Mouse (Mus musculus): ENCODE results near the gene Ttll3.

The Ttll3 gene

DNA sequence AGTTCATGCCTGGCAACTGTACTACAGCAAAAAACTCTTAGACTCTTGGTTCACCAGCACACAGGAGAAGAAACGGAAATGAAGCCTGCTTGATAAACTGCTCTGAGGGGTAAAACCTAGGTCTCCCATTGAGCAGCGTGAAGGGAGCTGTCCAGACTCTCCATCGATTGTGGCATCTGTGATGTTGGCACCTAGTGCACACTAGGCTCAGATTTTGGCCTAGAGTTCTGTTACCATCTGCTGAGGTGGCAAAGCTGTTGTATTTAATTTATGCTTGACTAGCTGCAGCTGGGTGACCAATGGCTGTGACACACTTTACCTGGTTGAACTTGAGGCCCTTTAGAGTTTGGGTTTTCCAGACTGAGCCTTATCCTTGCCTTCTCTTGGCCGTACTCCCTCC is 58.6 kb downstream of the Ttll3 start:
- TF ChIP-seq GATA4 (IDR thresholded peaks at IDR 0.05; ENCODE audit: insufficient replicate concordance, low read length), result no peak

DNA sequence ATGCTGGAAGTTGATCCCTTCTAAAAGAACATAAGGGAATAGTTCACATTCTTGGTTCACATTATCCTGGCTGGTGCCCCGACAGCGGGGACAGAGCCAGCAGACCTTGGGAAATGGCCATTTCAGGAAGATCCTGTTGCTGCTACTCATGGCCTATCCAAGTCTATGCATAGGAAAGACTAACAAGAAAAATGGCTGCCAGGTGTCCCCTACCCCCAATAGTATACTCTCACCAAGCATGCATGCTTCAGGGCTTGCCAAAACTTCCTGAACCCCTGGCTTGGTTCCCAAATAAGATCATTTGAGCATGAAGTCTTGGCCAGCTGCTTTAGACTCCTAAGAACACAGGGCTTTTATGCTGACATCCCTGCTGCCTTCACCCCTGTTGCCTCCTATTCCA is 62.8 kb downstream of the Ttll3 start:
- no peak for TF ChIP-seq GATA4 (IDR thresholded peaks at IDR 0.05; ENCODE audit: insufficient replicate concordance, low read length)

DNA sequence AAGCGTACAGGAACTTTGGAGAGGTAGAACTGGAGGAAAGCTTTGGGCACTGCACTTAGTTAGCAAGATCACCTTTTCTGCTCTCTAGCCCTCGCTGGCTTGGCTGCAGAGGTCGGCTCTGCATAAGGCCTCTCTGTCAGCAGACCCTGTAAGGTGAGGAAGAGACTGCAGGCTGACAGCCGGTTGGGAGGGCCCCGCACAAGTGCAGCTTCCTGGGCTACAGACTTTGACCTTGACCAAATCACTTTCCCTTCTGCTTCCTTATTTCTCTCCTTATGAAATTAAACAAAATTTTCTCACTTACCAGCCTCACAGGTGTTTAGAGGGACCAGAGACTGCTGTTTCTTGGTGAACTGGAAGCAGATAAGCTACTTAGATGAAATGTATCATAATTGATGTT is 65.9 kb downstream of the Ttll3 start:
- TF ChIP-seq GATA4 (IDR thresholded peaks at IDR 0.05; ENCODE audit: insufficient replicate concordance, low read length), result no peak

DNA sequence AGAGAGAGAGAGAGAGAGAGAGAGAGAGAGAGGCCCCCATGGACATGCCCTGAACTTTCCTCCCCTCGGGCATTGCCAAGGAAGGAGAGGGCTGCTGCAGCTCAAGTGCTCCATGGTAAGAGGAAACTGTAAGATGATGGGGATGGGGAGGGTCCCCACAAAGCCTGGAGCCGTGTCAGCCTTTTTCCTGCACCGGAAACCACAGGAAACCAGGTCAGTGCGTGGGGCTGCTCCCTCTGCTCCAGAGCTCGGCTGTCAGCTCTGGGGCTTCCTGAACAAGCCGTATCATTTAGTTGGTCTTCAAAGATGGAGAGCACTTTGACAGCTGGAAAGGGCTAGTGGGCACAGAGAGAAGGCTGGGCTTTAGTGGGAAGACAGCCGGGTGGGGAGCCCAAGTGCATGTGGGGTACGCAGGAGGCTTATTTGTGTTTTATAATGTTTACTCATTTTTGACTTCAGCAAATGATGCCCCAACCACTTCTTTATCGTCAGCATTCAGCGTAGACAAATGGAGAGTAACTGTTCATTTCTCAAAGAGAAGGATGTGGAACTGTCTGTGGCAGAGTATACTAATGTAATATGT is 69.0 kb downstream of the Ttll3 start, which contains the start of gene Il17re:
Il17re (plus strand) TSS at position 533 of the 583 bp plus-strand sequence.
- no peak for TF ChIP-seq GATA4 (IDR thresholded peaks at IDR 0.05; ENCODE audit: insufficient replicate concordance, low read length)

DNA sequence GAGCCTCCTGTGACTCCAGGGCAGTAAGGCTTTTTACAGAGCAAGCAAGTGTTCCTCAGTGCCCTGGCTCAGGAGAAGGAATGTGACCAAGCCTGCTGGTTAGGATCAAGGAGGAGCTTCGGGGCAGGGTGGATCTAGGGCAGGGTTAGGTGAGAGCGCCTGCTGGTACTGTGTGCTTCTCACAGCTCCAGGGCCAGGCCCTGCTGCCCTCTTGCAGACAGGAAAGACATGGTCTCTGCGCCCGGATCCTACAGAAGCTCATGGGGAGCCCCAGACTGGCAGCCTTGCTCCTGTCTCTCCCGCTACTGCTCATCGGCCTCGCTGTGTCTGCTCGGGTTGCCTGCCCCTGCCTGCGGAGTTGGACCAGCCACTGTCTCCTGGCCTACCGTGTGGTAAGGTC is 69.6 kb downstream of the Ttll3 start:
- no peak for TF ChIP-seq GATA4 (IDR thresholded peaks at IDR 0.05; ENCODE audit: insufficient replicate concordance, low read length)

DNA sequence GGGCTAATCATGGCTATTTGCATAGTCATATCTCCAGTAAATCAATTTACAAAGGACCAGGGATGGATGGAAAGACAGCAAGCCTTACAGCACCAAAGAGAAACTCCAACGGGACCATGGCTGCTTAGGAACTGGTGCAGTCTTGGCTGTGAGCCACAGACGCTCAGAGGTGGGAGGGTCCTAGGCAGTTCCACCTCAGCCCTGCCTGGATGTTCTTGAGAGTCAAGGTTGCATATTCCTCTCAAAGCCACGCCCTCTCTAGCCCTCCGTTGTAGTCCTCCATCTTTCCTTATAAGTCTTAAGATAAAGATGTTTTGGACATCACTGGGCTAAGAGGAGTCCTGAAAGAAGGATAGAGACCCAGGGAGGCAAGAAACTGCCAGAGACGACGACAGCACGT is 75.0 kb downstream of the Ttll3 start:
- TF ChIP-seq GATA4 (IDR thresholded peaks at IDR 0.05; ENCODE audit: insufficient replicate concordance, low read length), result no peak
